Mouse (Mus musculus): Measurements from ENCODE around the gene Tmed1. TPM values are rescaled to one million over a fixed set of nuclear protein-coding genes. Genes with fewer than 3 reads are reported as not detected.

Gene Tmed1
- total RNA-seq (2014; rRNA removed) (19.2 and 23.2 TPM in 2 replicates), polyA plus RNA-seq (2012; rRNA removed) (24.9 and 26.5 TPM in 2 replicates)

- peak within 1 kb of the TSS; percentile 84 for H3K9ac ChIP-seq (ENCODE audit: low read depth, low read length)
- peak; percentile 94 for DNase-seq (ENCODE audit: extremely low read depth, low read depth, low spot score)
- H3K36me3 ChIP-seq (ENCODE audit: control insufficient read depth, insufficient read depth, low read length) = no peaks in the 10 kb centered on the region
- H3K27me3 ChIP-seq (ENCODE audit: control insufficient read depth, insufficient read depth, low read length) = no peaks in the 10 kb centered on the region
- H3K4me1 ChIP-seq (ENCODE audit: control insufficient read depth, insufficient read depth, low read length) = peaks cover 6% of the 10 kb centered on the region
- peak within 1 kb of the TSS; percentile 67 for H3K27ac ChIP-seq (replicated peaks; ENCODE audit: insufficient read depth, low read depth, low read length)
- under 1% methylated on average over 44 of the region's 44 CpGs for WGBS
- peak within 1 kb of the TSS; percentile 67 for H3K4me3 ChIP-seq (ENCODE audit: insufficient read depth, low read depth, low read length)
- TF ChIP-seq CTCF (IDR thresholded peaks at IDR 0.05; ENCODE audit: low read depth, low read length) (no peak), POLR2A (IDR thresholded peaks at IDR 0.05; ENCODE audit: extremely low read depth, insufficient read depth, low read length) (peak; percentile 64)
- no peaks in the 10 kb centered on the region for H3K79me2 ChIP-seq (ENCODE audit: control insufficient read depth, insufficient read depth, low read length)
These were observed at the start of gene Tmed1 for GRCm38 (mm10) chr9:21509772-21510688. Tmed1 (minus strand) TSS chr9:21510252.

- Histone ChIP-seq H3K4me3 (ENCODE audit: insufficient read depth, low read depth, low read length) (no peak overlapping the region), H3K36me3 (ENCODE audit: control insufficient read depth, insufficient read depth, low read length) (no peaks in the 10 kb centered on the region), H3K4me1 (ENCODE audit: control insufficient read depth, insufficient read depth, low read length) (peaks cover 2% of the 10 kb centered on the region; the same call in 1 of the 2 replicates), H3K79me2 (ENCODE audit: control insufficient read depth, insufficient read depth, low read length) (peaks cover 11% of the 10 kb centered on the region; the same call in 1 of the 2 replicates), H3K27me3 (ENCODE audit: control insufficient read depth, insufficient read depth, low read length) (no peaks in the 10 kb centered on the region), H3K27ac (replicated peaks; ENCODE audit: insufficient read depth, low read depth, low read length) (no peak overlapping the region), H3K9ac (ENCODE audit: low read depth, low read length) (no peak overlapping the region)
- no peak for DNase-seq (ENCODE audit: extremely low read depth, low read depth, low spot score)
- TF ChIP-seq CTCF (IDR thresholded peaks at IDR 0.05; ENCODE audit: low read depth, low read length) = no peak
- no peak for TF ChIP-seq POLR2A (IDR thresholded peaks at IDR 0.05; ENCODE audit: extremely low read depth, insufficient read depth, low read length)
- 84% methylated on average over 3 of the region's 3 CpGs for WGBS
These were observed 49.1 kb upstream of the Tmed1 start for GRCm38 (mm10) chr9:21559151-21559550.

DNA sequence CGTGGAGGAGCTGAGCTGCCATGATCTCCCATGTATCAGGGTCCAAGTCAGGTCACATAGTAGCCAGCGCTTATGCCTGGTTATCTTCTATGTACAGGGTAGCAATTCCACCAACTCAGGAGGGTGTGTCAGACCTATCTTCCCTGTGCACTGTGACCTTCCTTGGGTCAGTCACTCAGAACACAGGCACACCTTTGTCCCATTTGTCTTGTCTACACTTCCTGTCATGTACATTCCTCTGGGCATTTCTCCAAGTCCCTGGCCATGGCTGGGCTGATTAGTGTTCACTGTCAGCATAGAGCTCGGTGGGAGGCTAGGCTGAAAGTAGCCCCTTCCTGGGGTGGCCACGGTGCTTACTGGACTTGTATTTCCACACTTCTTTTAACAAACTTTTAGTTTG, 48.3 kb upstream of the Tmed1 start:
- no peak for TF ChIP-seq POLR2A (IDR thresholded peaks at IDR 0.05; ENCODE audit: extremely low read depth, insufficient read depth, low read length)
- no peak for TF ChIP-seq CTCF (IDR thresholded peaks at IDR 0.05; ENCODE audit: low read depth, low read length)
- no peaks in the 10 kb centered on the region for H3K27me3 ChIP-seq (ENCODE audit: control insufficient read depth, insufficient read depth, low read length)
- H3K4me1 ChIP-seq (ENCODE audit: control insufficient read depth, insufficient read depth, low read length) = 0 out of 2 replicates have a peak, but pooled peaks cover 2% of the 10 kb centered on the region
- no peak overlapping the region for H3K4me3 ChIP-seq (ENCODE audit: insufficient read depth, low read depth, low read length)
- WGBS = 69% methylated on average over 4 of the region's 4 CpGs
- peaks cover 11% of the 10 kb centered on the region; the same call in 1 of the 2 replicates for H3K79me2 ChIP-seq (ENCODE audit: control insufficient read depth, insufficient read depth, low read length)
- no peak overlapping the region for H3K27ac ChIP-seq (replicated peaks; ENCODE audit: insufficient read depth, low read depth, low read length)
- H3K9ac ChIP-seq (ENCODE audit: low read depth, low read length) = no peak overlapping the region
- no peaks in the 10 kb centered on the region for H3K36me3 ChIP-seq (ENCODE audit: control insufficient read depth, insufficient read depth, low read length)
- DNase-seq (ENCODE audit: extremely low read depth, low read depth, low spot score) = no peak

DNA sequence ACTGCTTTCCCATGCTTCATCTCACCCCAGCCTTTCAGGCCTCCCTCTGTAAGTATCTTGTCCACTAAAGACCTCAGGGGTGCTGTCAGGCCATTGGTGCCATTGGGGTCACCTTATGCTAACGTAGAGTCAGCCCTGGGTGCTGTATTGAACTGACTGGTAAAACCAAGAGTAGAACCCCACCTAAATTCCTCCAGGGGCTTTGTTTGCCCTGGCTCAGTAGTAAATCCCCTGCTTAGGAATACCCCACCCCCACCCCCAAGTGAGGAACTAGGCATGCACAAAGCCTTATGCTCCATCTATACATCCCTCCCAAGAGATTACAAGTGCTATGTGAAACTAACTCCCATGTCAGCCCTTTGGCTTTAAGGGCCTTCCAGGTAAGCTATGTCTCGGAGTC, 47.5 kb upstream of the Tmed1 start:
- Histone ChIP-seq H3K27ac (replicated peaks; ENCODE audit: insufficient read depth, low read depth, low read length) (no peak overlapping the region), H3K4me1 (ENCODE audit: control insufficient read depth, insufficient read depth, low read length) (0 out of 2 replicates have a peak, but pooled peaks cover 2% of the 10 kb centered on the region), H3K79me2 (ENCODE audit: control insufficient read depth, insufficient read depth, low read length) (peaks cover 11% of the 10 kb centered on the region; the same call in 1 of the 2 replicates), H3K4me3 (ENCODE audit: insufficient read depth, low read depth, low read length) (no peak overlapping the region), H3K27me3 (ENCODE audit: control insufficient read depth, insufficient read depth, low read length) (no peaks in the 10 kb centered on the region), H3K36me3 (ENCODE audit: control insufficient read depth, insufficient read depth, low read length) (no peaks in the 10 kb centered on the region), H3K9ac (ENCODE audit: low read depth, low read length) (no peak overlapping the region)
- WGBS = 98% methylated on average over 2 of the region's 2 CpGs
- TF ChIP-seq CTCF (IDR thresholded peaks at IDR 0.05; ENCODE audit: low read depth, low read length) = no peak
- TF ChIP-seq POLR2A (IDR thresholded peaks at IDR 0.05; ENCODE audit: extremely low read depth, insufficient read depth, low read length) = no peak
- DNase-seq (ENCODE audit: extremely low read depth, low read depth, low spot score) = no peak

- Histone ChIP-seq H3K27ac (replicated peaks; ENCODE audit: insufficient read depth, low read depth, low read length) (no peak overlapping the region), H3K9ac (ENCODE audit: low read depth, low read length) (no peak overlapping the region)
These were observed 46.9 kb upstream of the Tmed1 start for GRCm38 (mm10) chr9:21556996-21557395.

More at GRCm38 (mm10) chr9:21556996-21557395, 46.9 kb upstream of the Tmed1 start:
- Histone ChIP-seq H3K4me1 (ENCODE audit: control insufficient read depth, insufficient read depth, low read length) (0 out of 2 replicates have a peak, but pooled peaks cover 2% of the 10 kb centered on the region), H3K27me3 (ENCODE audit: control insufficient read depth, insufficient read depth, low read length) (no peaks in the 10 kb centered on the region), H3K79me2 (ENCODE audit: control insufficient read depth, insufficient read depth, low read length) (peaks cover 11% of the 10 kb centered on the region; the same call in 1 of the 2 replicates), H3K4me3 (ENCODE audit: insufficient read depth, low read depth, low read length) (no peak overlapping the region), H3K36me3 (ENCODE audit: control insufficient read depth, insufficient read depth, low read length) (no peaks in the 10 kb centered on the region)
- DNase-seq (ENCODE audit: extremely low read depth, low read depth, low spot score) = no peak
- no peak for TF ChIP-seq POLR2A (IDR thresholded peaks at IDR 0.05; ENCODE audit: extremely low read depth, insufficient read depth, low read length)
- TF ChIP-seq CTCF (IDR thresholded peaks at IDR 0.05; ENCODE audit: low read depth, low read length) = no peak
- 89% methylated on average over 2 of the region's 2 CpGs for WGBS

Data from liver, adult 2 months (tissue).